Mouse (Mus musculus): Measurements from ENCODE around the gene Pkhd1. TPM values are rescaled to one million over a fixed set of nuclear protein-coding genes. Genes with fewer than 3 reads are reported as not detected.

Pkhd1 gene
- polyA plus RNA-seq, 1 experiment, result not detected

DNA sequence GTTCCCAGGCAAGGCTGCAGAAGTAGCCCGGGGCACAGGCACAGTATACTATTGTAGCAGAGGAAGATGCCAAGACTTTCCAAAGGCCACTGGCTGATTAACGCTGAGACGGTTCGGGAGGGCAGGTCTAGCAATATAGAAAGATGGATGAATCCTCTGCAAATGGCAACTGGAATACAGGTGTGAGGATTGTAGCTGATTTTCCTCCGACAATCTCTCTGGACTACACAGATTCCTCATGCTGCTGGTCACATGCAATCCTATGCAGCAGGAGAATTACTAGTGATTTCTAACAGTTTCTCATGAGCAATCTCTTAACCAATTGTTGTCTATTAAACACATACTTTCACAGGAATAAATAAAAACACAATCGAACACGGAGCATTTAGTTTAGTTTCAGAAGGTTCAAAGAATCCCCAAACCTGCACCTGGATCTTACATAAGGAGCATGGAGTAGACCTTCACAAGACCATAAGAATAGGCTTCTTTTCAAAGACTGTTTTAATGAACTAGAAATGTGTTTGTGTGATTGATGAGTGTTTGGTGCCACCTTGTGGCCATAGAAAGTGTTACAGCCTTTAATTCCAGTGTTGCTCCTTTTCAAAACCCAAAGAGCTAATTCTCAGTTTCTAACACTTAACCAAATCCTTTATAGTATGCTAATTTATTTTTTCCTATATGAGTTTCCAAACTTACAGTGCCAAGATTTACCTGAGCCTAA lies 104.3 kb downstream of the Pkhd1 start:
- no peak overlapping the region for H3K27ac ChIP-seq (ENCODE audit: insufficient read depth, low read length)
- no peak overlapping the region for H3K4me3 ChIP-seq (ENCODE audit: insufficient read depth, low read length)
- no peaks in the 10 kb centered on the region for H3K4me1 ChIP-seq (ENCODE audit: control insufficient read depth, insufficient read depth, low read length)
- no peak for TF ChIP-seq POLR2A (IDR thresholded peaks at IDR 0.05; ENCODE audit: low read depth, low read length)
- TF ChIP-seq CTCF (IDR thresholded peaks at IDR 0.05; ENCODE audit: borderline replicate concordance, insufficient read depth, low read length), result no peak

DNA sequence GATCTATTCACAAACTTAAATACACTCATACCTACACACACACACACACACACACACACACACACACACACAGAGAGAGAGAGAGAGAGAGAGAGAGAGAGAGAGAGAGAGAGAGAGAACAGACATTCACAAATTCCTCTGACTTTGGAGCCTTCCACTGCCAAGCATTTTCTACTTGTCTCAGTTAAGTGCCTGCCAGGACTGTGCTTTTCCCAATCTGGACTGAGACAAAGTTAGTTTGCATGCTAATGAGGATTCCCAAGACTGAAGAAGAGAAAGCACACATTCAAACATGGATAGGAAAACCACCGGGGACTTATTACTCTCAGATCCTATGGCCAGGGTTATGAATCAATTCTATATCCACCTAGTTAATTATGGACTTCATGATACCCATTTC lies 118.9 kb downstream of the Pkhd1 start:
- H3K27ac ChIP-seq (ENCODE audit: insufficient read depth, low read length), result no peak overlapping the region
- TF ChIP-seq POLR2A (IDR thresholded peaks at IDR 0.05; ENCODE audit: low read depth, low read length) (no peak), CTCF (IDR thresholded peaks at IDR 0.05; ENCODE audit: borderline replicate concordance, insufficient read depth, low read length) (no peak)
- no peaks in the 10 kb centered on the region for H3K4me1 ChIP-seq (ENCODE audit: control insufficient read depth, insufficient read depth, low read length)

DNA sequence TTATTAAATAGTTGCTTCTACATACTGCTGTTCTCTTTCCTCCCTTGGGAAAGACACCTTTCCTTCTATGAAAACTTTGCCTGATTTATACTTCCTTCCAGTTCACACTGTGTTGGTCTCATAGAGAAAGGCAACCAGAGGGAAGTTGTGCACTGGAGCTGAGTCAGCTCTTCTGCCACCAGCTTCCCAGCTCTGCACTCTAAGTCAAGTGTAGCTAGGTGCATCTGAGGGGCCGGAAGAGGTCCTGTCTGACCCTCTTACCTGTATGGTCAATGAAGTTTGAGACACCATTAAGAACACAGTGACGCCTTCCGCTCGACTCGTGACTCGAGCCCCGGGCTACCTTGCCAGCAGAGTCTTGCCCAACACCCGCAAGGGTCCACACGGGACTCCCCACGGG lies 131.8 kb downstream of the Pkhd1 start:
- Histone ChIP-seq H3K4me3 (ENCODE audit: insufficient read depth, low read length) (no peak overlapping the region), H3K4me1 (ENCODE audit: control insufficient read depth, insufficient read depth, low read length) (no peaks in the 10 kb centered on the region), H3K27ac (ENCODE audit: insufficient read depth, low read length) (no peak overlapping the region)
- TF ChIP-seq CTCF (IDR thresholded peaks at IDR 0.05; ENCODE audit: borderline replicate concordance, insufficient read depth, low read length) (no peak), POLR2A (IDR thresholded peaks at IDR 0.05; ENCODE audit: low read depth, low read length) (no peak)

More for the DNA sequence above, 118.9 kb downstream of the Pkhd1 start:
- no peak overlapping the region for H3K4me3 ChIP-seq (ENCODE audit: insufficient read depth, low read length)

DNA sequence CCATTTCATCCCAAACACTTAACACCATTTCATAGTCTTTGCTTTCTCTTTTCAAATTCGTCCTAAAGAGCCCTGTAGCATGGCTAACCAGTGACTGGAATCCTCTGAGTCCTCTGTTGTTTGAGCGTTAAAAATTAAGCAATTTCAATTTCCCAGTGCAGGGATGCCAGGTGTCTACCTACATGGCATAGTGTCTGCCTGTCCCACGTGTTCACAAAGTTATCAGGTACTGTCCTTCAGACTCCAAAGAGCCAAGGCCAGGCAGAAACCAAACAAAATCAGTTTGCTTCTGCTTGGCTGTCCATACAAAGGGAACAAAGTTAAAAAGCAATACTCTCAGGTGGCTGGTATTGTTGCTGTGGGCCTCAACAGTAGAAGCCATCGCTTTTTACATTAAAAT lies 136.0 kb downstream of the Pkhd1 start:
- Histone ChIP-seq H3K27ac (ENCODE audit: insufficient read depth, low read length) (no peak overlapping the region), H3K4me1 (ENCODE audit: control insufficient read depth, insufficient read depth, low read length) (no peaks in the 10 kb centered on the region), H3K4me3 (ENCODE audit: insufficient read depth, low read length) (no peak overlapping the region)
- TF ChIP-seq CTCF (IDR thresholded peaks at IDR 0.05; ENCODE audit: borderline replicate concordance, insufficient read depth, low read length), result no peak
- TF ChIP-seq POLR2A (IDR thresholded peaks at IDR 0.05; ENCODE audit: low read depth, low read length), result no peak

DNA sequence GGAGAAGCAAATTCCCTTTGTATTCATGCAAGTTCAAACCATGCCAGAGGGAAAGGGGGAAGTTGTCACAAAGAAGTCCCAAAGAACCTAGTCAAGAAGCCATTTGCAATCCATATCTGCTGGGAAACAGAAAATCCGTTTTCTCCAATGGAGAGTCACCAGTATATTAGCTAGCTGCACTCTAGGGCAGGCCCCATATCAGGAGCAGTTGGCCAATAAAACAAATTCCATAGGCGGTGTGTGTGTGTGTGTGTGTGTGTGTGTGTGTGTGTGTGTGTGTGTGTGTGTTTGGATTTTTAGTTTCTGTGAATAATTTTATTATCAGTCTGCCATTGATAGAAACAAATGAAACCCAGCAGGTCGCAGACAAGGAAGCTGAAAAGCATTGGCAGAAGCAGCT lies 139.2 kb downstream of the Pkhd1 start:
- no peak overlapping the region for H3K4me3 ChIP-seq (ENCODE audit: insufficient read depth, low read length)
- H3K4me1 ChIP-seq (ENCODE audit: control insufficient read depth, insufficient read depth, low read length), result no peaks in the 10 kb centered on the region
- TF ChIP-seq POLR2A (IDR thresholded peaks at IDR 0.05; ENCODE audit: low read depth, low read length) (no peak), CTCF (IDR thresholded peaks at IDR 0.05; ENCODE audit: borderline replicate concordance, insufficient read depth, low read length) (no peak)
- H3K27ac ChIP-seq (ENCODE audit: insufficient read depth, low read length), result no peak overlapping the region

DNA sequence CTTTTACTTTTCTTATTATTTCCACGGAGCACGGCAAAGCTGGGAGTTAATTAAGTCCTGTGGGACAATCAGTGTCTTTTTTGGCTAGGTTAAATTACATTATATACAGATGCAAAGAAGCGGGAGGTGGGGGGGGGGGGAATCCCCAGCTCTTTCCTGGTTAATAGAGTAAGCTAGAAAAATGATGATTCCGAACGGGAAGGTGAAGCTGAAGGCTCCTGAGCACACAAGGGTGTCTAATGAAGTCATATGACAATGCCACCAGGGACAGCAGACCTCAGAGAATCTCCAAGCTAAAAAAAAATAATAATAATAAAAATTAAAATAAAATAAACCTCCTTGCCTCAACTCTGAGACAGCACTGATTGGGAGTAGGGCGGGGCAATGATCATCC lies 139.6 kb downstream of the Pkhd1 start:
- no peak for TF ChIP-seq POLR2A (IDR thresholded peaks at IDR 0.05; ENCODE audit: low read depth, low read length)
- TF ChIP-seq CTCF (IDR thresholded peaks at IDR 0.05; ENCODE audit: borderline replicate concordance, insufficient read depth, low read length), result no peak
- Histone ChIP-seq H3K27ac (ENCODE audit: insufficient read depth, low read length) (no peak overlapping the region), H3K4me1 (ENCODE audit: control insufficient read depth, insufficient read depth, low read length) (no peaks in the 10 kb centered on the region), H3K4me3 (ENCODE audit: insufficient read depth, low read length) (no peak overlapping the region)

DNA sequence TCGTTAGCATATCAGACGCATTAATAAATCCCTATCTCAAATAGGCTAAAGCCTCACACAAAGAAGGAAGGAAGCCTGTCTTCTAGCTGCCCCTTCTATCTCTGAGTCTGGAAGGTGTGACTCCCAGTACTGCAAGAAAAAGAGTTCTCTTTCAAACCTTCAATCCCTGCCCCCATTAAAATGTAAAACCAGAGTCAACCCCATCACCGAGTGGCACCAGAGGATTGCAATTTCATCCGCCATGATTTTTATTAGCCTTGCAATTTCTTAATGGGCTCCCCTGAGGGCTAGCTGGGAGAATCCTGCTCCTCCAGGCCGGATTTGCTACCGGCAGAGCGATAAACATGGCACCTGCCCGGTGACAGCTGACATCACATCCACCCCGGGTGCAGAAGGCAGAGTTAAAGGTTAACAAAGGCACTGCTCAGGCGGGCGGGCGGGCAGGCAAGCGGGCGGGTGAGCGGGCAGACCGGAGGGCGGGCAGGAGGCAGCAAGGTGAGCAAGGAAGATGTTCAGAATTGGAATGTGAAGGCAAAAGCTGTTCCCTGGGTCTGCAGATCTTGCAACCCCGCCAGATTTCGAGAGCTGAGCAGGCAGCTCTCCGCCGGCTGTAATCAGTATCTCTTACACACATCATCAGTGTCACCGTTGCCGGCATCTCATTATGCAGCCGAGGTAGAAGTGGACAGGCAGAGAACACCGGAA lies 140.2 kb downstream of the Pkhd1 start:
- H3K4me3 ChIP-seq (ENCODE audit: insufficient read depth, low read length), result no peak overlapping the region
- H3K4me1 ChIP-seq (ENCODE audit: control insufficient read depth, insufficient read depth, low read length), result no peaks in the 10 kb centered on the region

DNA sequence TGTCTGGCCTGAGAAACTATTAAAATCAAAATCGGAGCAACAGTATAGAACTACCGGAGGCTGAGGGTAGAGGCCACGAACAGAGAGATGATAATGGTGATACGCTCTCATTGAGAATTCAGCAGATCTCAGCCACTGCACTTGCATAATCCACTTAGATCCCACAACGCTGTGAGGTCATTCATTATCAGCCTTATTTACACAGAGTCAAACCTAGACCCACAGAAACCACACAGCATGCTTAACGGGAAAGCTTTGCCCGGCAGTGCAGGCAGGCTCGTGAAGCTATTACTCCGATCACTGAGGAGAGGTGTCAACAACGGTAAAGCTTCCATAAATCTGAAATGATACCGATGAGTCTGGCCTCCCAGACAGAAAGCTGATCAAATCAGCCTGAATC lies 147.1 kb downstream of the Pkhd1 start:
- Histone ChIP-seq H3K4me3 (ENCODE audit: insufficient read depth, low read length) (no peak overlapping the region), H3K4me1 (ENCODE audit: control insufficient read depth, insufficient read depth, low read length) (no peaks in the 10 kb centered on the region), H3K27ac (ENCODE audit: insufficient read depth, low read length) (no peak overlapping the region)
- TF ChIP-seq CTCF (IDR thresholded peaks at IDR 0.05; ENCODE audit: borderline replicate concordance, insufficient read depth, low read length), result no peak
- no peak for TF ChIP-seq POLR2A (IDR thresholded peaks at IDR 0.05; ENCODE audit: low read depth, low read length)

More for the DNA sequence above, 140.2 kb downstream of the Pkhd1 start:
- TF ChIP-seq CTCF (IDR thresholded peaks at IDR 0.05; ENCODE audit: borderline replicate concordance, insufficient read depth, low read length) (no peak), POLR2A (IDR thresholded peaks at IDR 0.05; ENCODE audit: low read depth, low read length) (no peak)
- H3K27ac ChIP-seq (ENCODE audit: insufficient read depth, low read length), result no peak overlapping the region

DNA sequence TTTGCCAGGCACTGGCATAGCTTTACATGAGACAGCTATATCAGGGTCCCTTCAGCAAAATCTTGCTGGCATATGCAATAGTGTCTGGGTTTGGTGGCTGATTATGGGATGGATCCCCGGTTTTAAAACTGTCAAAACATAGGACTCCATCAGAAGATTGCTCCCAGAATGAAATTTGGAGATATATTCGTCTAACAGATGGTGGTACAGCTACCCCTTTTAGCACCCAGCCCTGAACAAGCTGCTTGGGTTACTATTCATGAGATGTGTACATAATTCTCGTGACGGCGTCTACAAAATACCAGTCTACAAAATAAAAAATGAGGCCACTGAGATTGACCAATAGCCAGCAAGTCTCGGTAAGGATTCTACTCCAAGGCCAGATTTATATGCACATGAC lies 147.5 kb downstream of the Pkhd1 start:
- TF ChIP-seq POLR2A (IDR thresholded peaks at IDR 0.05; ENCODE audit: low read depth, low read length) (no peak), CTCF (IDR thresholded peaks at IDR 0.05; ENCODE audit: borderline replicate concordance, insufficient read depth, low read length) (no peak)
- H3K27ac ChIP-seq (ENCODE audit: insufficient read depth, low read length), result no peak overlapping the region
- no peak overlapping the region for H3K4me3 ChIP-seq (ENCODE audit: insufficient read depth, low read length)
- H3K4me1 ChIP-seq (ENCODE audit: control insufficient read depth, insufficient read depth, low read length), result no peaks in the 10 kb centered on the region

DNA sequence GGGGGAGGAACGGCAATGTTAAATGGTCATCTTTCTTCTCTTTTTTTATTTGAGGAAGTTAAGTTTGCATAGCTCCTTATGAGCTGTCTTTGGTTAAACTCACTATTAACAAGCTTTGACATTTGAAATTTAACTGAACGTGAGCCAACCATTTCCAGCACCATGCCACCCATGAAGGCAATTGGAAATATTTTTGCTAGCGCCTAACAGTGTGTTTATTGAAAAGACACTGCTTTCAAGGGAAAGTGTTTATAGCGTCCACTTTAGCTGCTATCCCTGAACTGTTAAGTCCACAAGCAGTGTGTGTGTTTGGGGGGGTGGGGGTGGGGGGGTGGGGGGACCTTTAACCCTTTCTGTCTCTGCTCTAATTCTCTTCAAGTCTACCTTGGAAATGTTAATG lies 151.4 kb downstream of the Pkhd1 start:
- no peak overlapping the region for H3K27ac ChIP-seq (ENCODE audit: insufficient read depth, low read length)
- H3K4me1 ChIP-seq (ENCODE audit: control insufficient read depth, insufficient read depth, low read length), result no peaks in the 10 kb centered on the region
- TF ChIP-seq POLR2A (IDR thresholded peaks at IDR 0.05; ENCODE audit: low read depth, low read length), result no peak
- no peak for TF ChIP-seq CTCF (IDR thresholded peaks at IDR 0.05; ENCODE audit: borderline replicate concordance, insufficient read depth, low read length)
- no peak overlapping the region for H3K4me3 ChIP-seq (ENCODE audit: insufficient read depth, low read length)
